Mouse (Mus musculus) limb, embryonic 11.5 days (tissue): Measurements from ENCODE around the gene Mbtps1. TPM values are rescaled to one million over a fixed set of nuclear protein-coding genes. Genes with fewer than 3 reads are reported as not detected.

Experiments used
- ATAC-seq: fragments of 200-750 bp; cut with Nextera tagmentation; 2 replicates; pipeline ENCODE4 v1.8.0; 2017; ENCODE audit warnings: low read depth; ENCODE audit not compliant: insufficient number of reproducible peaks, low FRiP score, low TSS enrichment
- DNase-seq: peaks from one replicate; pipeline ENCODE4 v3.0.0-alpha.2; 2015; ENCODE audit warnings: low spot score
- H3K27ac ChIP-seq: fragments of 300-500 bp; sonication (generic); replicated peaks from 2 replicates; pipeline ENCODE4 v1.5.1; 2014; ENCODE audit warnings: low read depth, mild to moderate bottlenecking, low read length
- H3K27me3 ChIP-seq: fragments of 300-500 bp; sonication (generic); 2 replicates; pipeline ENCODE4 v1.6.1; 2014; ENCODE audit warnings: mild to moderate bottlenecking, low read length, mixed read lengths; ENCODE audit not compliant: control insufficient read depth, insufficient read depth
- H3K36me3 ChIP-seq: fragments of 300-500 bp; sonication (generic); 2 replicates; pipeline ENCODE4 v1.6.1; 2014; ENCODE audit warnings: mild to moderate bottlenecking, low read length, moderate library complexity, mixed read lengths; ENCODE audit not compliant: control insufficient read depth, insufficient read depth
- H3K4me1 ChIP-seq: fragments of 300-500 bp; sonication (generic); 2 replicates; pipeline ENCODE4 v1.6.1; 2014; ENCODE audit warnings: low read length, mixed read lengths; ENCODE audit not compliant: control insufficient read depth, insufficient read depth
- H3K4me2 ChIP-seq: fragments of 300-500 bp; sonication (generic); 2 replicates; pipeline ENCODE4 v1.6.1; 2014; ENCODE audit warnings: low read depth, mild to moderate bottlenecking, moderate library complexity; ENCODE audit not compliant: severe bottlenecking
- H3K4me3 ChIP-seq: fragments of 300-500 bp; sonication (generic); 2 replicates; pipeline ENCODE4 v1.5.1; 2014; ENCODE audit warnings: low read depth, low read length
- H3K9ac ChIP-seq: fragments of 300-500 bp; sonication (generic); 2 replicates; pipeline ENCODE4 v1.6.1; 2014; ENCODE audit warnings: mild to moderate bottlenecking, low read length
- H3K9me3 ChIP-seq: fragments of 300-500 bp; sonication (generic); 2 replicates; pipeline ENCODE4 v1.6.1; 2016; ENCODE audit warnings: low read length; ENCODE audit not compliant: control insufficient read depth
- WGBS: fragments of 180-500 bp; shearing (Covaris S2); extraction: QIAGEN DNeasy Blood & Tissue Kit; methylation state at CpG from one replicate; pipeline ENCODE4 v1.1.7; 2014; 5-methylcytosine and 5-hydroxymethylcytosine counted together
- polyA plus RNA-seq: library from polyadenylated mRNA; unstranded; fragments of >200 nt; fragmentation: Nextera tagmentation; extraction: Ambion mirVana; gene quantifications from 2 replicates; pipeline ENCODE4 v1.2.1, GENCODE M21; 2014

Mbtps1 gene
- polyA plus RNA-seq, 1 experiment from 2014 or later: 116 TPM

DNA sequence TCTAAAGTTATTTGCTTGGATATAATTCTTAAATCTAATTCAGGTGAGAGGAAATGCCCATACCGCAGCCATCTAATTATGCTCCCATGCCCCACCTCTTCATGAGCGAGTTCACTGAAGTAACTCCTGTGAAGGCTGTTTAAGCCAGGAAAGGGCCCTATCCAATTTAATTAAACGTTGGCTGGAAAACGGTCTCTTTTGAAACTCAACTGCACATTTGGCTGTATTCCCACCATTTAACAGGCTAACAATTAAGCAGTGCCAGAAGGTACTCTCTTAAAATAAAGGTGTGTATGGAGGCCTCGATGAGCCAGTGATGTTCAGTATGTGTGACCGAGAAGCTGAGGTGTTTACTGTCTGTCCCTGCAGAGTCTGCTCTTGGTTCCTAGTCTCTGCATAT, 2.7 kb downstream of the Mbtps1 start:
- H3K4me1 ChIP-seq: peaks cover 3% of the 10 kb centered on the region; the same call in 1 of the 2 replicates
- H3K4me2 ChIP-seq: no peak overlapping the region

GRCm38 (mm10) chr8:119552967-119553366, 5.6 kb downstream of the Mbtps1 start:
- 84% methylated on average over 2 of the region's 2 CpGs for WGBS
- no peak overlapping the region for H3K27ac ChIP-seq
- H3K4me3 ChIP-seq: no peak overlapping the region
- H3K4me1 ChIP-seq: peaks cover 3% of the 10 kb centered on the region; the same call in 1 of the 2 replicates
- H3K36me3 ChIP-seq: no peaks in the 10 kb centered on the region
- H3K27me3 ChIP-seq: no peaks in the 10 kb centered on the region
- no peak overlapping the region for H3K4me2 ChIP-seq
- ATAC-seq (no peak), DNase-seq (no peak)
- H3K9me3 ChIP-seq: no peaks in the 10 kb centered on the region
- H3K9ac ChIP-seq: no peak overlapping the region

More for the DNA sequence above, 2.7 kb downstream of the Mbtps1 start:
- H3K4me3 ChIP-seq: no peak overlapping the region
- no peaks in the 10 kb centered on the region for H3K36me3 ChIP-seq
- ATAC-seq (no peak), DNase-seq (no peak)
- no peak overlapping the region for H3K9ac ChIP-seq
- H3K27me3 ChIP-seq: no peaks in the 10 kb centered on the region
- H3K9me3 ChIP-seq: no peaks in the 10 kb centered on the region
- 80% methylated on average over 6 of the region's 6 CpGs for WGBS
- no peak overlapping the region for H3K27ac ChIP-seq

GRCm38 (mm10) chr8:119548560-119549113, 9.9 kb downstream of the Mbtps1 start:
- Histone ChIP-seq H3K27ac (no peak overlapping the region), H3K27me3 (no peaks in the 10 kb centered on the region), H3K9ac (no peak overlapping the region), H3K4me3 (no peak overlapping the region), H3K4me2 (no peak overlapping the region), H3K4me1 (no peaks in the 10 kb centered on the region), H3K9me3 (no peaks in the 10 kb centered on the region), H3K36me3 (peaks cover 17% of the 10 kb centered on the region)
- 81% methylated on average over 7 of the region's 7 CpGs for WGBS
- DNase-seq (no peak), ATAC-seq (no peak)

DNA sequence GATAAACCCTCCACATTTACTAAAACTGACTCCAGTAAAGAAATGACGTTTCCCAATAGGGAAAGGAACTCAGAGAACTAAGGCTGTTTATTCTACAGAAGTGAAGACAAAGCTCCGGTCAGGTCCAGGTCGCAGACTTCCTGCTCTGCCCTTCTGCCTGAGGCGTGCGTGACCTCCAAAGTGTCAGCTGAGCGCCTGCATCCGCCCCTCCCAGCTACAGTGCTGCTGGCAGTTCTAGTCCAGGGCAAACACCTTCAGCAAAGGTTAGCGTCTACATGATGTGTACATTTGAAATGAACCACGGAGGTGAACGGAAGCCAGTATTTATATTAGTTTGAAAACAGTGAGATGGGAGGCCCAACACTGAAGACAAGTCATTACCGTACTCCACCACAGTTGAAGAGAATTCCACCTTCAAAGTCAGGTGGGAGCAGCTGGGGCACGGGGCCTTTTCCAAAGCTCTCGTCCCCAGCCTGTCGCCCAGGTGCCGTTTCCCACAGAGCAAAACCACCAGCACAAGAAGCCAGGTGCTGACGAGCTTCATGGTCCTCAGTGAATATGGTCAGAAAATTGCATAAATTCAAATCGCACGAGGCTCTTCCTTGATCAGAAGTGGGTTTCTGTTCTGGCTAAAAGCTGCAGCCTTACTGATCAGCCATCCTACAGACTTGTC, 11.4 kb downstream of the Mbtps1 start:
- H3K9me3 ChIP-seq: no peaks in the 10 kb centered on the region
- 91% methylated on average over 18 of the region's 18 CpGs for WGBS
- no peak overlapping the region for H3K4me3 ChIP-seq
- no peak for ATAC-seq
- H3K27me3 ChIP-seq: no peaks in the 10 kb centered on the region
- H3K4me1 ChIP-seq: no peaks in the 10 kb centered on the region
- H3K4me2 ChIP-seq: no peak overlapping the region
- no peak for DNase-seq
- no peak overlapping the region for H3K27ac ChIP-seq
- no peak overlapping the region for H3K9ac ChIP-seq
- H3K36me3 ChIP-seq: peaks cover 24% of the 10 kb centered on the region

DNA sequence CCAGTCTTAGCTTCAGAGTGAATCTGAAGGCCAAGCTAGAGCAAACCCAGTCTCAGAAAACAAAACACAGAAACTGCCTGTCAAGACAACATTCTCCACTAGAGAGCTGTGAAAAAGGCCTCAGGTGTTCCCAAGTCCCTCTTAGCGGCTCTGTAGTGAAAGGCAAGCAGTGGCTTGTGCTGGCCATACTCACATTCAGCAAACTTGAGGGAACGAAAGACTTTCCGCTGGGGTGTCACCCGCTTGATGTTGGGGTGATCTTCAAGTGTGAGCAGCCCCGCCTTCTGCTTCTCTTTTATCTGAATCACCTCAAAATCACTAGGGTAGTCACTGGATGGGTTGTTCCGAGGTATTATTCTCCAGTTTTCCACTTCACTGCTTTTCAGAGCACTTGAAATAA, 12.7 kb downstream of the Mbtps1 start:
- ATAC-seq: no peak
- Histone ChIP-seq H3K27me3 (no peaks in the 10 kb centered on the region), H3K27ac (no peak overlapping the region), H3K36me3 (peaks cover 31% of the 10 kb centered on the region), H3K4me3 (no peak overlapping the region), H3K9ac (no peak overlapping the region), H3K9me3 (no peaks in the 10 kb centered on the region), H3K4me1 (no peaks in the 10 kb centered on the region), H3K4me2 (no peak overlapping the region)
- DNase-seq: no peak
- WGBS: 95% methylated on average over 6 of the region's 6 CpGs

- no peak for DNase-seq
- WGBS: 74% methylated on average over 6 of the region's 6 CpGs
Observed at GRCm38 (mm10) chr8:119545180-119545579, 13.4 kb downstream of the Mbtps1 start.

DNA sequence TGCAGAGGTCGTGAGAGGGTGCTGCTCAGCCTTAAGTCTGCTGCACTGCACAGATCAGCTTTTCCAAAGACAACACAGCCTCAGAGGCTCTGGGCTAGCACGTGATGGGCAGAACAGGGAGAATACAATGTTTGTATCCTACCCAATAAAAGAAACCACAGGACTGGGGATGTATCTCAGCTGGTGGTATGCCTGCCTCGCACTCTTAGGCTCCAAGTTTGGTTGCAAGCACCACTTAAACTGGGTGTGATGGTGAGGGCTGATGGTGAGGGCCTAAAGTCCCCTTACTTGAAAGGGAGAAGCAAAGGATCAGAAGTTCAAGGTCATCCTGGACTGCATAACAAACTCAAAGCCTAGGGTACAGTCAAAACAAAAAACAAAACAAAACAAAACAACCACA, 13.9 kb downstream of the Mbtps1 start:
- ATAC-seq (no peak), DNase-seq (no peak)
- no peak overlapping the region for H3K4me2 ChIP-seq
- no peak overlapping the region for H3K9ac ChIP-seq
- WGBS: 94% methylated on average over 3 of the region's 3 CpGs
- H3K4me1 ChIP-seq: no peaks in the 10 kb centered on the region
- no peaks in the 10 kb centered on the region for H3K27me3 ChIP-seq
- H3K4me3 ChIP-seq: no peak overlapping the region
- H3K27ac ChIP-seq: no peak overlapping the region
- H3K9me3 ChIP-seq: no peaks in the 10 kb centered on the region
- peaks cover 37% of the 10 kb centered on the region for H3K36me3 ChIP-seq

More at GRCm38 (mm10) chr8:119545180-119545579, 13.4 kb downstream of the Mbtps1 start:
- Histone ChIP-seq H3K4me2 (no peak overlapping the region), H3K36me3 (peaks cover 32% of the 10 kb centered on the region), H3K27me3 (no peaks in the 10 kb centered on the region), H3K9me3 (no peaks in the 10 kb centered on the region), H3K9ac (no peak overlapping the region), H3K4me1 (no peaks in the 10 kb centered on the region), H3K27ac (no peak overlapping the region), H3K4me3 (no peak overlapping the region)
- ATAC-seq: no peak

DNA sequence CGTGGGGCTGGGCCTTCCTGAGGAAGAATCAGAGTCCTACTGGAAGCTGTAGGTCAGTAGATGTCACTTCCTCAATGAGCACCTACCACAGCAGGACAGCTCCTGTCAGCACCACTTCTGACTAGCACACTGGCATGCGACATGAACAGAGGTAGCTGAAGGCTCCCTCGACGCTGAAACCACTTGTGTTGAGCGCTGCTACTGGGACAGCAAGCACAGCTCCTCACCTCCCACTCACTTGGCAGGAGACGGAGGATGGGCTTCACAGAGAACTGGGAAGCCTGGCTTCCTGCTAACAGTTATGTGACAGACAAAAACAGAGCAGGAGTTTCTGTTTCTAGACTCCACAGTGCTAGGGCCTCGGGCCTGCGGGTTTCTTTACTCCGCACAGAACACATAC, 26.6 kb downstream of the Mbtps1 start:
- no peak overlapping the region for H3K9ac ChIP-seq
- no peaks in the 10 kb centered on the region for H3K9me3 ChIP-seq
- H3K4me2 ChIP-seq: no peak overlapping the region
- H3K27me3 ChIP-seq: no peaks in the 10 kb centered on the region
- no peak overlapping the region for H3K4me3 ChIP-seq
- 87% methylated on average over 9 of the region's 9 CpGs for WGBS
- H3K27ac ChIP-seq: no peak overlapping the region
- peaks cover 34% of the 10 kb centered on the region for H3K36me3 ChIP-seq
- DNase-seq (no peak), ATAC-seq (no peak)
- H3K4me1 ChIP-seq: no peaks in the 10 kb centered on the region
